Mouse (Mus musculus): ENCODE measurements at regions not wholly inside any gene's neighbourhood (a gene's known extent, or its start where the extent isn't known, plus 50 kb on each side); places are given as distances from the start of the nearest gene placed in this dataset.

DNA sequence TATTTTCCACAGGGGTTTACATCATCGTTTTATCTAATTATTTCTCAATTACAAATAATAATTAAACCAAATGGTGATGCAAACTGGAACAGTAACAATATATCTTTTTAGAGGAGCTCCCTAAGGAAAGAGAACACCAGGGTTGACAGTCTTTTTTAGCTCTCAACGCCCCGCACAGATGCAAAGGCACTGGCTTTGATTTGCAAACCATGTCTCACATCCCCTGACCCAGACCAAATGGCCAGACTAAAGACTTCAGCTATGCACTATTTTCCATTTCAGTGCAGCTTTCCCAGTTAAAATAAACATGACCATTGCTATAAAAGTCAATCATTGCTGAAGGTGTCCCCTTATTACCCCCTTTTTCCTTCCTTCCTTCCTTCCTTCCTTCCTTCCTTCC lies 730.6 kb downstream of the Slc4a3 start:
- TF ChIP-seq CTCF (IDR thresholded peaks at IDR 0.05; ENCODE audit: extremely low read depth, insufficient read depth, insufficient read length, insufficient replicate concordance) (no peak), POLR2A (IDR thresholded peaks at IDR 0.05; ENCODE audit: low read depth, low read length) (no peak)

All from spleen, adult 2 months (tissue).